Mouse (Mus musculus): ENCODE results near the gene Ptges. TPM values are rescaled to one million over a fixed set of nuclear protein-coding genes. Genes with fewer than 3 reads are reported as not detected.

Ptges gene
- polyA plus RNA-seq, 1 experiment from 2014 or later = 15.8 TPM

DNA sequence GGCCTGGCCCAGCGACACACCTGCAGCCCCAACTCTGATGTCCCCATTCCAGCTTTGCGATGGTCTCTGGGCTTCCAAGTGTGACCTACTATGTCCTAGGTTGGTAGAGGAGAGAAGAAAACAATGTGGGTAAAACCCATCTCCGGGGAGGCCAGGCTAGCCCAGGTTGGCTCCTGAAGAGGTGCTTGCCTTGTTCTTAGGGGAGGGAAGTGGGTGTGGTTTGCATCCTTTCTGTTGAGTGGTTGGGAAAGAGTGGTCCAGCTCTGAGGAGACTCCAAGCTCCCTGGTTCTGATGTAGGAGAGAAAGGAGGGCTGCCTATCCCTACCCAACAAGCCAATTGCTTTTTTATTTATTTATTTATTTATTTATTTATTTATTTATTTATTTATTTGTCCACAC lies 64.2 kb downstream of the Ptges start:
- peak overlapping the region; percentile 67 for H3K9ac ChIP-seq
- H3K27ac ChIP-seq = peak overlapping the region; percentile 93
- H3K36me3 ChIP-seq = 0 out of 2 replicates have a peak, but pooled peaks cover 4% of the 10 kb centered on the region
- H3K4me2 ChIP-seq = peak overlapping the region; percentile 67
- WGBS = 36% methylated on average over 3 of the region's 3 CpGs
- H3K9me3 ChIP-seq = no peaks in the 10 kb centered on the region
- H3K4me3 ChIP-seq = peak overlapping the region; percentile 40; the same call in 1 of the 2 replicates
- H3K27me3 ChIP-seq = no peaks in the 10 kb centered on the region
- ATAC-seq (ENCODE audit: insufficient number of reproducible peaks, insufficient read depth, low FRiP score, low TSS enrichment, low read depth) = no peak
- H3K4me1 ChIP-seq = peaks cover 78% of the 10 kb centered on the region

DNA sequence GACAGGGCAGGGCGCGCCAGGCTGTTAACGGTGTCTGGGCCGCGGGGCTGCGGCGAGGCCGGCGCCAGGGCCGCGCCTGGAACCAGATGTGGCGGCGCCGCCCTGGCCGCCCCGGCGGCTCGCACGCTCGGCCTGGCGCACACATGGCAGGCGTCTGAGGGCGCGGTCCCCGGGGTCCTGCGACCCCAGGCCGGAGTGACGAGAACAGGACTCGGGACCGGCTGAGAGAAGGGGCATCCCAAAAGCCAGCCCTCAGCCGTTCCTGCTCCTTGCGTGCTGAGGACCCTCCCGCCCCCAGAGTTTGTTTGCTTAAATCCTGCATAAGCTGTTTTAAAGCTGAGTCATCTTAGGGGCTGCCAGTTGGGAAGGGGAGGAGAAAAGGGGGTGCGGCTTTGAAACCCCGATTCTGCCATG lies 64.7 kb downstream of the Ptges start:
- Histone ChIP-seq H3K4me3 (peak overlapping the region; percentile 40), H3K9ac (peak overlapping the region; percentile 67), H3K4me1 (peaks cover 74% of the 10 kb centered on the region)

DNA sequence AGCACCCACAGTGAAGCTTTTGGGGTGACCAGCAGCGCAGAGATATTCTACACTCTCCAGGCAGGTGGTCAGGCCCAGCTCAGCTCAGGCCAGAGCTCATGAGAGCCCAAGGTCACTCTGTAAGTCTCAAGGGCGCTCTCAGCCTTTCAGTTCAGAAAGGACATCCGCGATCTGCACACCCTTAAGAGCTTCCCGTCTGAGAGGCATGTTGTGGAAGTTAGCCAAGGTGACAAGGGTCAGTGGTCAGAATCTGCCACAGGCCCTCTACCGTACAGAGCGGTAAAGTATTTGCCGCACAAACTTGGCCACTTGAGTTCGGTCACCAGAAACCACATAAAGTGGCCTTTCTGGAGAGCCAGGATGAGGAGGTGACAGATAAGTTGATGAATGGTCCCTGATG lies 66.1 kb downstream of the Ptges start:
- H3K9me3 ChIP-seq = no peaks in the 10 kb centered on the region
- 0 out of 2 replicates have a peak overlapping the region, but pooled peaks have one; percentile 67 for H3K9ac ChIP-seq
- H3K27me3 ChIP-seq = no peaks in the 10 kb centered on the region
- H3K27ac ChIP-seq = peak overlapping the region; percentile 93
- 0 out of 2 replicates have a peak, but pooled peaks cover 2% of the 10 kb centered on the region for H3K36me3 ChIP-seq
- 0 out of 2 replicates have a peak overlapping the region, but pooled peaks have one; percentile 5 for H3K4me2 ChIP-seq
- no peak overlapping the region for H3K4me3 ChIP-seq
- 0 out of 2 replicates have a peak, but pooled peaks have one; percentile 4 for ATAC-seq (ENCODE audit: insufficient number of reproducible peaks, insufficient read depth, low FRiP score, low TSS enrichment, low read depth)
- WGBS = 65% methylated on average over 9 of the region's 9 CpGs
- H3K4me1 ChIP-seq = peaks cover 80% of the 10 kb centered on the region

More for the DNA sequence above, 64.7 kb downstream of the Ptges start:
- peak overlapping the region; percentile 93 for H3K27ac ChIP-seq
- 0 out of 2 replicates have a peak, but pooled peaks cover 4% of the 10 kb centered on the region for H3K36me3 ChIP-seq
- ATAC-seq (ENCODE audit: insufficient number of reproducible peaks, insufficient read depth, low FRiP score, low TSS enrichment, low read depth) = peak; percentile 64
- 2% methylated on average over 35 of the region's 35 CpGs for WGBS
- peak overlapping the region; percentile 67 for H3K4me2 ChIP-seq
- H3K9me3 ChIP-seq = no peaks in the 10 kb centered on the region
- H3K27me3 ChIP-seq = no peaks in the 10 kb centered on the region

DNA sequence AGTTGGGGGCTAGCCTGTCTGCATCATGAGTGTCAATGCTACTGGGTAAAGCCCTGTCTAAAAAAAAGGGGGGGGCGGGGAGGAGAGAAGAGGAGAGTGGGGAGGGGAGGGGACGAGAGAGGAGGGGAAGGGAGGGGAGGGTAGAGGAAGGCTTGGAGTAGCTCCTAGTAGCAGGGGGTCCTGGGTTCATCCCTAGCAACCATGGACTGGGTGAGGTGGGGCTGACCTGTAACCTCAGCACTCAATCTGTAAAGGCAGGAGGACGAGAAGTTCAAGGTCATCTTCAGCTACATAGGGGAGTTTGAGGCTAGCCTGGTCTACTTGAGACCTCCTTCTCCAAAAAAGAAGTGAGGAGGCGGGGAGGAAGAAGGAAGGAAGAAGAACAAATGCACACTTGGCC lies 67.6 kb downstream of the Ptges start:
- Histone ChIP-seq H3K4me3 (no peak overlapping the region), H3K9me3 (no peaks in the 10 kb centered on the region), H3K4me2 (no peak overlapping the region), H3K4me1 (peaks cover 91% of the 10 kb centered on the region), H3K9ac (no peak overlapping the region), H3K27me3 (no peaks in the 10 kb centered on the region), H3K27ac (peak overlapping the region; percentile 34; the same call in 1 of the 2 replicates), H3K36me3 (no peaks in the 10 kb centered on the region)
- WGBS = 77% methylated on average over 4 of the region's 4 CpGs
- ATAC-seq (ENCODE audit: insufficient number of reproducible peaks, insufficient read depth, low FRiP score, low TSS enrichment, low read depth) = no peak

DNA sequence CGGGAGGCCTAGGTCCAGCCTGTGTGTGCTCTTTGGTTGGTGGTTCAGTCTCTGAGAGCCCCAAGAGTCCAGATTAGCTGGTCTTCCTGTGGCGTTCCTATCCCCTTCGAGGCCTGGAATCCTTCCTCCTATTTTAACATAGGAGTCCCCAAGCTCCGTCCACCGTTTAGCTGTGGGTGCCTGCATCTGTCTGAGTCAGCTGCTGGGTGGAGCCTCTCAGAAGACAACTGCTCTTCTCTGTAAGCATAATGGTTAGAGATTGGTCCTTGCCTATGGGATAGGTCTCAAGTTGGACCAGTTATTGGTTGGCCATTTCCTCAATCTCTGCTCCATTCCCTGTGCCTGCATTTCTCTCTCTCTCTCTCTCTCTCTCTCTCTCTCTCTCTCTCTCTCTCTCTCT lies 69.9 kb downstream of the Ptges start:
- 73% methylated on average over 5 of the region's 5 CpGs for WGBS
- no peaks in the 10 kb centered on the region for H3K9me3 ChIP-seq
- H3K9ac ChIP-seq = no peak overlapping the region
- no peaks in the 10 kb centered on the region for H3K27me3 ChIP-seq
- H3K4me1 ChIP-seq = peaks cover 91% of the 10 kb centered on the region
- H3K27ac ChIP-seq = peak overlapping the region; percentile 72
- H3K36me3 ChIP-seq = no peaks in the 10 kb centered on the region
- H3K4me2 ChIP-seq = no peak overlapping the region
- no peak overlapping the region for H3K4me3 ChIP-seq
- no peak for ATAC-seq (ENCODE audit: insufficient number of reproducible peaks, insufficient read depth, low FRiP score, low TSS enrichment, low read depth)

DNA sequence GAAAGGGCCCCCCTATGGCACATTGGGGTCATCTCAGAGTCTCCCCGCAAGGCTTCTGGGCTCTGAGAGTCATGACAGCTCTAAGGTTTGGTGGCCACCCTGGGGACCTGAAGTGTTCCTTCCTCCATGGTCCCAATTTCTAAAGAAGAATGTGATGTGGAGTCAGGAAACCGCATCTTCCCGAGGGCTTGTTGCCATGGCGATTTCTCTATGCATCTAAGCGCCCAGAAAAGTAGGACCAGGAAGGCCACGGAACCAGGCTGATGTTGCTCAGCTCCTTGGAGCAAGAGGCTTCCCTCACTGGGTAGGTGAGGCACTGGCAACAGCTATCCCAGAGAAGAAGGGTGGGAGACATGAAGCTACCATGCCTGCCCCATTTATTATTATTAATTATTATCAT lies 72.6 kb downstream of the Ptges start:
- H3K27ac ChIP-seq = no peak overlapping the region
- H3K4me1 ChIP-seq = peaks cover 92% of the 10 kb centered on the region
- H3K9ac ChIP-seq = no peak overlapping the region
- H3K4me3 ChIP-seq = no peak overlapping the region
- ATAC-seq (ENCODE audit: insufficient number of reproducible peaks, insufficient read depth, low FRiP score, low TSS enrichment, low read depth) = no peak
- no peaks in the 10 kb centered on the region for H3K27me3 ChIP-seq
- 50% methylated on average over 6 of the region's 6 CpGs for WGBS
- H3K36me3 ChIP-seq = no peaks in the 10 kb centered on the region
- H3K4me2 ChIP-seq = no peak overlapping the region
- no peaks in the 10 kb centered on the region for H3K9me3 ChIP-seq

DNA sequence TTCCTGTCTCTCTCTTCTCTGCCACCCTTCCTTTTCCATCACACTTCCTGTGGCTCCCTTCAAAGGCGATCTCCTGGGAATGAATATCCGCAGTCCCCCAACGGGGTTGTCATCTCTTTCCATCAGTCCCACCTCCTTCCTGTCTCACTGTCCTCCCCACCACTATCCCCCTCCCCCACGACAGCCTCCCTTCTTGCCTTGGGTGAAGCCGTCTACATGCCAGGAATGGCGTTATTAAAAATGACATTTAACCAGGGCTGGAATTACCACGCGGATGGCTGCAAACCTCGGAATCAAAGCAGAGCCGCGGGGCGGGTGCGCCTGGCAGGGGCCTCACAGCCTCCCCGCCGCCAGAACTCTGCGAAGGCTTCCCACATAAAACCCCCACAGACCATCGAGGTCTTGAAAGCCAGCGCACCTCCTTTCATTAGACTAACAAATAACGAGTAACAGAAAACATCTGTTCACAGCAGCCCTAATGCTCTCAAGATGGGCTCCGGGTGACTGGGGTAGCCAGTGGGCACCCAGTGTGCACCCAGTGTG lies 76.8 kb downstream of the Ptges start:
- 6% methylated on average over 20 of the region's 20 CpGs for WGBS
- H3K27ac ChIP-seq = peak overlapping the region; percentile 91
- H3K27me3 ChIP-seq = no peaks in the 10 kb centered on the region
- H3K9me3 ChIP-seq = no peaks in the 10 kb centered on the region
- peak overlapping the region; percentile 47 for H3K9ac ChIP-seq
- no peaks in the 10 kb centered on the region for H3K36me3 ChIP-seq
- ATAC-seq (ENCODE audit: insufficient number of reproducible peaks, insufficient read depth, low FRiP score, low TSS enrichment, low read depth) = 0 out of 2 replicates have a peak, but pooled peaks have one; percentile 22
- H3K4me3 ChIP-seq = peak overlapping the region; percentile 9; the same call in 1 of the 2 replicates
- H3K4me2 ChIP-seq = peak overlapping the region; percentile 42
- peaks cover 95% of the 10 kb centered on the region for H3K4me1 ChIP-seq

DNA sequence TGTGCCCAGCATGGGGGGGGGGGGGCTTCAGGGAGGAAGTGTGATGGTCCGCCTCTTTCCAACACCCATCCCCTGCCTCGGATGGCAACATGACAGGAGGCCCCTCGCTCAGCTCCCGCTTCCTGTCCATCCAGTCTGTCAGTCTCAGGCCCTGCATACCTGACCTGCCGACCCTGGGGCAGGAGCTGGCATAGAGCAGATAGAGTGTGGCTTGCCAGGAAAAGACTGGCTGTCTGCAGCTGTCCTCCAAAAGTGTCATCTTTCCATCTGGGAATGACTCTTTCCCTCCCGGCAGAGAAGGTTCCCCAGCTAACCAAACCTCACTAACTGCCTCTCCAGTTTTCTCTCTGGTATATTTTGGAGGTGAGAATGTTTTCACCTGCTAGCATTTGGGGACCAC lies 79.1 kb downstream of the Ptges start:
- Histone ChIP-seq H3K9ac (peak overlapping the region; percentile 47; the same call in 1 of the 2 replicates), H3K4me2 (peak overlapping the region; percentile 35), H3K27ac (peak overlapping the region; percentile 91), H3K4me3 (no peak overlapping the region), H3K9me3 (no peaks in the 10 kb centered on the region), H3K27me3 (peaks cover 5% of the 10 kb centered on the region; the same call in 1 of the 2 replicates), H3K4me1 (peaks cover 94% of the 10 kb centered on the region), H3K36me3 (no peaks in the 10 kb centered on the region)
- ATAC-seq (ENCODE audit: insufficient number of reproducible peaks, insufficient read depth, low FRiP score, low TSS enrichment, low read depth) = no peak
- WGBS = 28% methylated on average over 6 of the region's 6 CpGs

DNA sequence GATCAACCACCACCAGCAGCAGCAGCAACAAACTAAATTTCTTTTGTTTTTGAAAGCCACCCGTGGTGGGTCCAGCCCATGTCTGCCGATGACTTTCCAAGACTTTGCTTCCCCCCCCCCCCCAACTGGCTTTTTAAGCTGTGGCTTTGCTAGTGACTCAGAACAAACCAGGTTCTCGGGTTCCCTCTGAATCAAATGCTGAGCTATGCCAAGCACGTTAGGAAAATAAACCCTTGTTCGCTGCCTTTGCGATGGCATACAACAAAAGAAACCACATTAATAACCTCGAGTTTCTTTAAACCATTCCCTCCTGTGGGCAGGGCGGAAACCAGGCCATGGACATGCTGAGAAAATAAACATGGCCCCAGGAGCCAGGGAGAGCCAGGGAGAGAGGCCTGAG lies 81.5 kb downstream of the Ptges start:
- 21% methylated on average over 8 of the region's 8 CpGs for WGBS
- Histone ChIP-seq H3K9ac (0 out of 2 replicates have a peak overlapping the region, but pooled peaks have one; percentile 51), H3K9me3 (no peaks in the 10 kb centered on the region), H3K4me3 (peak overlapping the region; percentile 79), H3K27ac (peak overlapping the region; percentile 92), H3K4me2 (peak overlapping the region; percentile 82), H3K27me3 (peaks cover 5% of the 10 kb centered on the region), H3K36me3 (no peaks in the 10 kb centered on the region), H3K4me1 (peaks cover 87% of the 10 kb centered on the region)
- no peak for ATAC-seq (ENCODE audit: insufficient number of reproducible peaks, insufficient read depth, low FRiP score, low TSS enrichment, low read depth)

DNA sequence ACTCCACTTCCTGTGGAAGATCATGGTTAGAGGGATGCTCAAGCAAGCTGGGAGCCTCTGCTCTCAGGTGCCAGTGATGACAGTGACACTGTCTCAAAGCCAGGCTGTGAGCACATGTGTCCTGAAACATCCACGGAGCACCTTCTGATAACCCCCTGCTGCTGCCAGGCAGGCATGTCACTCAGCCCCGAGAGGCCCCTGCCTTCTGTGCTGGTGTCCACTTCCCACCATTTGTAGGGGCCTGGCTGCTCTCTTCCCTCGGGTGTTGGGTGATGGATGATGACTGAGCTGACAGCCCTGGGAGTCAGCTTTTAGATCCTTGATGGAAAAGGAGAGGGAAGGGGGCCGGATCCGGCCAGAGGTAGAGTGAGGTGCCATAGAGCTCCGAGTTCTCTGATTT lies 82.9 kb downstream of the Ptges start:
- Histone ChIP-seq H3K4me2 (peak overlapping the region; percentile 82), H3K27me3 (peaks cover 5% of the 10 kb centered on the region), H3K36me3 (no peaks in the 10 kb centered on the region), H3K4me3 (peak overlapping the region; percentile 79), H3K9ac (peak overlapping the region; percentile 98), H3K9me3 (no peaks in the 10 kb centered on the region), H3K4me1 (peaks cover 80% of the 10 kb centered on the region), H3K27ac (peak overlapping the region; percentile 92)
- WGBS = 11% methylated on average over 6 of the region's 6 CpGs
- ATAC-seq (ENCODE audit: insufficient number of reproducible peaks, insufficient read depth, low FRiP score, low TSS enrichment, low read depth) = 0 out of 2 replicates have a peak, but pooled peaks have one; percentile 21

DNA sequence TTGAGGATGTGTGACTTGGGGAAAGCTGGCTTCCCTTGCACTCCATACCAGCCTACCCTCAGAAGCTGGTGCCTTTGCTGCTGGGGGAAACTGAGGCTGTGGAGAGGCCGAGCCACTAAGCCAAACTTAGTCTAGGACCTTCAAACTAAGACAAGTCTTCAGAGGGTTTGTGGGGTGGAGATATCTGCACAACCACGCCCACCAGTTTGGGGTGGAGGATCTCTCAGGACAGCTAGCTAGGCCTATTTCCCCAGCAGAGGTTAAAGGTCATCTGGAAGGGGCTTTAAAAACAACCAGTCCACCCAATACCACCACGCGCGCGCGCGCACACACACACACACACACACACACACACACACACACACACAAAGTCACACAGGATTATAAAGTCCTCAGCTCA lies 83.4 kb downstream of the Ptges start:
- Histone ChIP-seq H3K4me3 (peak overlapping the region; percentile 79), H3K27me3 (peaks cover 5% of the 10 kb centered on the region), H3K4me2 (peak overlapping the region; percentile 82), H3K9ac (peak overlapping the region; percentile 98), H3K27ac (peak overlapping the region; percentile 92), H3K9me3 (no peaks in the 10 kb centered on the region), H3K36me3 (no peaks in the 10 kb centered on the region), H3K4me1 (peaks cover 75% of the 10 kb centered on the region)
- ATAC-seq (ENCODE audit: insufficient number of reproducible peaks, insufficient read depth, low FRiP score, low TSS enrichment, low read depth) = no peak
- WGBS = 27% methylated on average over 8 of the region's 8 CpGs
